Mouse (Mus musculus) erythroblast, embryonic 14.5 days (primary cell): ENCODE results near the gene Mcf2l.

Source experiments
- GATA1 ChIP-seq: IDR thresholded peaks from 2 replicates; pipeline ENCODE4 v1.6.1; 2012; ENCODE audit warnings: low read length, inconsistent platforms, mixed read lengths
- TAL1 ChIP-seq: IDR thresholded peaks from 3 replicates; pipeline ENCODE4 v1.6.1; 2012; ENCODE audit warnings: low read length, inconsistent platforms, mixed read lengths

DNA sequence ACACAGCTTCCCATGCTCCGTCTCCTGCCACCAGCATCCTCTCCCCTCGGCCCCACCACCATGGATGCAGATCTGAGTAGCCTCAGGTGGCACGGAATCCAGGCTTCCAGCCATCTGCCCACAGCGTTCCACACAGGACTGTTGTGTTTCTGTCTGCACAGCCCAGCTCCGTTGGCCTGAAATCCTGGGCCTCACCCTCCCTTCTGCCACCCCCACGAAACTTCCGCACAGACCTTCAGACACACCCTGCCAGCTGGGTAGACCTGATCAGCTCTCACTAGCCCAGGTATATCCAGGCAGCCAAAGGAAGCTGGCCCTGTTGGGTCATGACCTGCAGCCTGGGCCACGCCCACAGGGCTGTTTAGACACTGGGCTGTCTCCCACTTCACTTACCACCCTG, 66.9 kb downstream of the Mcf2l start:
- TF ChIP-seq GATA1 (no peak), TAL1 (no peak)
